Mouse (Mus musculus) adrenal gland, adult 8-10 months (tissue): ENCODE results near the gene Bsg. TPM values are rescaled to one million over a fixed set of nuclear protein-coding genes. Genes with fewer than 3 reads are reported as not detected.
"Not testable (repeated sequence)": the region's sequence is repeated elsewhere in the genome, so short reads cannot be mapped to it uniquely, and the experiment has no call there.

Experiments used
- DNase-seq: peaks from one replicate; pipeline ENCODE4 v3.0.0; 2022
- total RNA-seq, 4 experiments: library from RNA; stranded (reverse); gene quantifications; 2 replicates each; pipeline ENCODE4 v1.2.4; 2022

The Bsg gene
- total RNA-seq, 4 experiments from 2014 or later = 578 to 598 (median 581) TPM

DNA sequence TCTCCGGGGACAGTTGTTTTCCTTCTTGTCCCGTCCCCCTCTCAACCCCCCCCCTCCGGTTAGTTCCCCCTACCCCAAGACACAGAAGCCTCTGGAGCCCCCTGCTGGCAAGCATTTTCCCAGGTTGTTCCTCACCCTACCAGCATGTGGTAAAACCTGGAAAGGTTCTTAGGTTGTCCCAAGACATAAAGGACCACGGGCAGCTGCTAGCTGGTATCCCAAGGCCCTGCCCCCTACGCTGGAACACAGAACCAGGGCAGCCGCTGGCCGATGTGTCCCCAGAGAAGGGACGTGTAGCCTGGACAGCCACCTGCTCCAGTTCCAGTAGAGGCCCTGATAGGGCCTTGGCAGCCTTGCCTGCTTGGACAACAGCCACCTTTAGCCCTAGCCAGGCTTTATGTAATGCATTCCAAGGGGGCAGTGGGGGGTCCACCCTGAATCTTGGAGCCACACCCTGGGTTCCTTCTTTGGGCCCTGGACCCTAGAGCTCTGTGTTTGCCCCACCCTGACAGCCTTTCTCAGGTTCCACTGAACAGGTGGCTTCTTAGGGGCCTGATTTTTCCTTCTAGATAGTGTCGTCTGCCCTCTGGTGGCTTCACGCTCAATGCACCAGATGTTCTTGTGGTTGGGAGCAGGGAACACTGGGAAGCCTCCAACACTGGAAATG lies 21.2 kb upstream of the Bsg start:
- no peak for DNase-seq

DNA sequence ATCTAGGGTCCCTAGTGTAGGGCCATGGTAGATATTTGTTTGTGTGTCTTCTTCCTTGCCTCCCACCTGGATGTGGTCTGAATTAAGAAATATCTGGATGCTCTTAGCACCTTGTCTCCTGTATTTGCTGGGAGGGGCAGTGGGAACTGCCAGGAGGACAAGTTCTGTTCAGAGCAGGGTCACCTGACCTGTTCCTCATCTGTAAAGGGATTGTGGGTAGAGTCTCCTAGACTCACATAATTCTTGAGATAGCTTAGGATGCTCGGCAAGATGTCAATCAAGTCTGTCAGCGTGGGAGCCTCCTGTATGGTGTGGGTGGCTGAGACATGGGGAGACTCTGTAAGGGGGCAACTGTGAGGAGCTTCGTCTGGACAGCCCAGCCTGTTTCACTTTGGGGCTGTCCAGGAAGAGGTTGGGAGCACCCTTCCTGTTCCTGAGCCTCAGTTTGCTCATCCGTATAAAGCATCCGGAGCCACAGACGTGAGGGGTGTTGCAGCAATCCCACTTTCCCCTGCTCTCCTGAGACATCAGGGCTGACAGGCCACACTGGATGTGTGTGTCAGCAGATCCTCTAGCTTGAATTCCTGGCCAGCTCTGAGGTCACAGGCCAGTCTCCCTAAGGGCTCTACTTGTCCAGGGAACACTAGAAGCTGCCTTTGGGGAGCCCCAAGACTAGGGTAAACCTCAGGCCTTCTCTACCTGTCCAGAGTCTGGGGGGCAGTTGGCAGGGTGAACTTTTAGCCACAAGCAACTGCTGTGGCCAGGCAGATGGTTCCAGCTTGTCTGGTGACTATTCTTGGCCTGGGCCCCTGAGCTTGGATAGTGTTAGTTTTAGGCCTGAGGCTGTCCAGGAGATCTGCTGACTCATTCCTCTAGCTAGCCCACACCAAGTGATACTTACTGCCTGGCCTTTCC lies 20.3 kb upstream of the Bsg start:
- DNase-seq = no peak

DNA sequence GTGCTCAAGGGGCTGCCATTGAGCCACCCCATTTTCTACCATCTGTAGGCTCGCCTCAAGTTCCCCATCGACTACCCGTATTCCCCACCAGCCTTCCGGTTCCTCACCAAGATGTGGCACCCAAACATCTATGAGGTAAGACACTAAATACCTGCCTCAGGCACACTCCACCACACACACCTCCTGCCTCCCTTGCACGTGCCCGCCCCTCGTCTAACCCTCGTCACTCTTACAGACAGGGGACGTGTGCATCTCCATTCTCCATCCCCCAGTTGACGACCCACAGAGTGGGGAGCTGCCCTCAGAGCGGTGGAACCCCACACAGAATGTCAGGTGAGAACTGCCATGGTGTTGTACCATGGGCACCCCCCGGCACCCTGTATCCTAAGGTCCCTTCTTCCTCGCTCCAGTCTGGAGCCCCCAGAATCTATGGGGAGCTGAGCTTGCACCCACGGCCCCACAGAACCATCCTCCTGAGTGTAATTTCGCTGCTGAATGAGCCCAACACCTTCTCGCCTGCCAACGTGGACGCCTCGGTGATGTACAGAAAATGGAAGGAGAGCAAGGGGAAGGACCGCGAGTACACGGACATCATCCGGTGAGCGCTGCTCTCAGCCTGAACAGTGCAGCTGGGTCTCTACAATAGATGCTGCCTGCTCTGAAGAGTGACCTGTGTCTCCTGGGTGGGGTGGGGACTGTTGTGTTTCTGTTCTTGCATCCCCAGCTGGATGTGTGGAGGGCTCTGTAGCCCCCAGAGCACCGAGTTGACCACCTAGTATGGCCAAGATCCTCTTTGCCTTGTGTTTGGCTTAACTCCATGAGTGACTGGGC lies 19.3 kb upstream of the Bsg start:
- DNase-seq = no peak

DNA sequence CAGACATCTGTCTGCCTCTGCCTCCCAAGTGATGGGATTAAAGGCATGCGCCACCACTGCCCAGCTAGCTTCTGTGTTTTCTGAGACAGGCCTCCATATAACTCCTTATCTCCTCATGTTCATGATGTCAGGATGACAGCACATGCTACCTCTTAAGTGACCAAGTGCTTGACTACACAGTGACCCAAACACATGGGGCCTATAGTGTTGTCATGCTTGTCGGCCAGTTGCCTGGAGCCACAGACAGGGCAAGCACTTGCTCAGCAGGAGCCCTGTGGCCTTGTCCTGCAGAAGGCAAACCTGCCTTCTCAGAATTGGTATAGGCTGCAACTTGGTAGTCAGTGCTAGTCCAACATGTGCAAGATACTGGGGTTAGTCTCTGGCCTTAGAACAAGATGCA lies 18.1 kb upstream of the Bsg start:
- DNase-seq = no peak

DNA sequence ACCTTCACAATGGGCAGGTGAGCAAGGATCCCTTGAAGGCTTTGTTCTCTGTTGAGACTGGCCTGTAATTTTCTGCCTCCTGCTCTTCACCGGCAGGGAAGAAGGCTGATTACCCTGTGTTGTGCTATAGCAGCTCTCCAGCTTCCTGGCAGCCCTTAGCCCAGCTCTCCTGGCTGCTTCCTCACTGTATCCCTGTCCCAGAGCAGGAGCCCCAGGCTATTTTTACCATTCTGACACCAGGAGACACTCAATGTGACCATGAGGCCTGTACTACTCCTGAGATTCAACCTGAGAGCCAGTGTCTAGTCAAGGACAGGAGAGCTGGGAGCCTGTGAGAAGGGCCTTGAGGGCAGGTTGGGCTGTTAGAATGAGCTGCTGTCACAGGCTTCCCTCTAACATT lies 17.6 kb upstream of the Bsg start:
- DNase-seq = no peak

DNA sequence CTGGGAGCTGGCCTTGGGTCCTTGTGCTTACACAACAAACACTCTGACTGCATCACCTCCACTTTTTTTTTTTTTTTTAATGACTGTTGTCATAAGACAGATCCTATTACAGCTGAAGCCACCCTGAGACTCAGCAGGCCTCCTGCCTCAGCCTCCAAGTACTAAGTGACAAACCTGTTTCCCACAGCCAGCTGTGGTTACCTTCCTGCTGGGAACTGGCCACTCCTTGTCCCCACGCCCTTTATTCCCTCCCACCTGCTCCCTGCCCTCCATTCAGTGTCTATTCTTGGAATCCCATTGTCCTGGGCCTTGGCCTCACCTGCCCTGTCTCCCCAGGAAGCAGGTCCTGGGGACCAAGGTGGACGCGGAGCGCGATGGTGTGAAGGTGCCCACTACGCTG lies 16.8 kb upstream of the Bsg start:
- no peak for DNase-seq

DNA sequence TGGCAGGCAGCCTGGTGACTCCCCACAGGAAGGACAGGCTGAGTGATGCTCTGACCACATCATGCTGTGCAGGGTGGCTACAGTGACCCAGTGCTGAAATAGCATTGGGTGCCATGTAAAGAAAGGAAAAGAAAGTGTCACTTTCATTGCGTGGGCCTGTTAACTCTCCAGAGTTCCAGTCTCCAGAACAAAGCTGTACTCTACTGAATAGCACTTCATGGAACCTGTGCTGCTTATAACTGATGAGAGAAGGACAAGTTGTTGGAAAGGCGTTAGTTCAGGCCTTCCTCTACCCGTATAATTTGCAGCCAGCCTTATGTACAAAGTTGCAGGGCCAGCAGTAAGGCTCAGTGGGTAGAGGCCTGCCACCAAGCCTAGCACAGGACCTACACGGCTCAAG lies 15.6 kb upstream of the Bsg start, which contains the start of gene Gzmm:
Gene Gzmm, plus strand, starts transcription at position 301 of the 400 bp plus-strand sequence.
- DNase-seq = no peak

DNA sequence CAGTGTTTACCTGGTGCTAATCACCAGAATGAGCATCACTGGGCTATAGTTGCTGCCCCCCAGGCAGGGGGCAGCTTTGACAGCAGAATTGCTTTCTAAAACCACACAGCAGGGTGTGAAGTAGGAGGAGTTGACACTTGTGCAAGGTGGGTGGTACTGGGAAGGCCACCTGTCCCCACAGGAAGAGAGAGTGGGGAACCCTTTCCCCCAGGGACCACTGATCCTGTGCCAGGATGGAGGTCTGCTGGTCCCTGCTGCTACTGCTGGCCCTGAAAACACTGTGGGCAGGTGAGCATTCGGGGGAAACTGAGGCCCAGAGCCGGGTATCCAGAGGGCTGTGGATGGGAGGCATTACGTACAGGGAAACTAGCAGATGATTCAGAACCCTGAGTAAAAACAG lies 15.1 kb upstream of the Bsg start:
- no peak for DNase-seq

DNA sequence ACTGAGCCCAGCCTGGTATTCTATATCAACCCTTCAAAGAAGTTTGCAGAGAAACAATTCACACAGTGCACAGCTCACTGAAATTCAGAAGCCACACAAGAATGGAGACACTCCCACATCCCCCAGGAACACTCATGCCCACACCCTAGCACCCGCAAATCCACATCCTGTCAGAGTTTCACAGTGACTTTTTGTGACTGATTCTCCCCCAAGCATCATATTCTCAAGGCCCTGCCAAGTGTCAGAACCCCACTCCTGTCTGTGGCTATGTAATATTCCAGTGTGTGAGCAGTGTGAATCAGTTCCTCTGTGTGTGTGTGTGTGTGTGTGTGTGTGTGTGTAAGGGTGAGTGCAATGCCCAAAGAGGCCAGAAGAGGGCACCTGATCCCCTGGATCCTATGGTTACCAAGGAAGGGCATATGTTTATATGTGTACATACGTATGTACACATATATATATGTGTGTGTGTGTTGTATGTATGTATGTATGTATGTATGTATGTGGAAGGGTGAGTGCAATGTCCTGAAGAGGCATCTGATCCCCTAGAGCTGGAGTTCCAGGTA lies 12.2 kb upstream of the Bsg start:
- no peak for DNase-seq

DNA sequence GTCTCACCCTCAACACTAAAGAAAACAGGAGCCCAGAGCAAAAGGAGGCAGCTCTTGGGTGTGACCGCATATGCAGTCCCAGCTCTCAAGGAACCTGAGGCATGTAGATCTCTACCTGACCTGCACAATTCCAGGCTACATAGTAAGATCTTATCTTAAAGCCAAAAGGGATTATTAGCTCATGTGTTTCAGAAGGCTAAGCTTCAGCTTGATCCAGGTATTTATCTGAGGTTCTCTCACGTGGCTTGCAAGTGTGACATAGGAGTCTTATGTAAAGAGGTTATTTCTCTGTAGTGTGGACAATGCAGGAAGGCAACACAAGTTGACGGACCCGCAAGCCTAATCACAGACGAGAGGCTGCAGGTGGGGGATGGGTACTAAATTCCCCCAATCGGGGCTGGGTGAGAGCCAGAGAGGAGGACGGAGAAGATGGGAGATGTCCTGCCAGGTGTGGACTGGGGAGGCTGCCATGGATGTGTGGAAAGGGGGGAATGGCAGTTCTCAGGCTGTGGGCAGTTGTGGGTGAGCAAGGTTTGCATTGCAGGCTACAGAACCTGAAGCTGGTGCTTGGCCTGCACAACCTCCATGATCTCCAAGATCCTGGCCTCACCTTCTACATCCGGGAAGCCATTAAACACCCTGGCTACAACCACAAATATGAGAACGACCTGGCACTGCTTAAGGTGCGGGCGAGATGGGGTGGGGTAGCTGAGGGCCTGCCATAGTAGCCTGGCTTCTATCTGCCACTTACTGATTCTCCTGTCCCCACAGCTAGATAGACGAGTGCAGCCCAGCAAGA lies 10.5 kb upstream of the Bsg start:
- DNase-seq = no peak

DNA sequence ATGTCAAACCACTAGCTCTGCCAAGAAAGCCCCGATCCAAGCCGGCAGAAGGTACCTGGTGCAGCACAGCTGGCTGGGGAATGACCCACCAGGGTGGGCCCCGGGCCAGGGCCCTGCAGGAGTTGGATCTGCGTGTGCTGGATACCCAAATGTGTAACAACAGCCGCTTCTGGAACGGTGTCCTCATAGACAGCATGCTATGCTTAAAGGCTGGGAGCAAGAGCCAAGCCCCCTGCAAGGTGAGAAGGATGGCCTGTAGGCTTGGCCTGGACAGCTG lies 10.0 kb upstream of the Bsg start:
- DNase-seq = no peak

DNA sequence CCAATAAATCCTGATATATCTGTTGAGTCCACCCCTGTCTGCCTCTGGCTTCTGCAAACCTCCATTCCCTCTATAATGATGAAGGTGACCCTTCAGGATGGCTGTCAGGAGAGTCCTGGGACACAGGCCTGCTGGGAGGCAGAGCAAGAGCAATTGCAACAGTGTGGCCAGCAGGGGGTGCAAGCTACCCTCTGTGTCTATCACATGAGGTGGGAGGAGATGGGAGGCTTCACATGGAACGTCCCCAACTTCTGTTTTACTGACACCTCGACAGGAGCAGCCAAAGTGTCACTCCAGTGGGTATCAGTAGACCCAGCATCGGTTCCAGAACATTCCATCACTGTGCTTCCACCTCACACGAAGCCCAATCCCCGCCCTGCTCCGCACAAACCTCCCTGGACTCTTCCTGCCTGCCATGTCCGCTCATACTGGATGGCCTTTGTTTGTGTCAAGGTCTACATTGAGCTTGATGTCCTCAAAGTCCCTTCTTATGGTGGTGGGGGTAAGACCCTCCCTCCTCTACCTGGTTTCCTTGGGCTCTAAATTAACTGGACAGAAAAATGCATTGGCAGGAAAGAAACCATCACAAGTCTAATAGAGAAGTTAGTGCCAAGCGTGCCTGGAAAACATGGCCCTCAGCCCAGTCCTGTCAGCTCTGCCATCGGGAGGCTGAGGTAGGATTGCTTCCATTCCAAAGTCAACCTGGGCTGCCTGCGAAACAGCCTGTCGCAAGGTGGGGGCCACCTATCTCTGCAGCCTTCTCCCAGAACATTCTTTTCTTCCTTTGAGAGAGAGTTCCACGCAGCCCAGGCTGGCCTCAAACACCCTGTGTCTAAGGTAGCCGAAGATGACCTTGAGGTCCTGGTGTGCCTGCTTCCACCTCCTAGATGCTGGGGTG lies 8.8 kb upstream of the Bsg start:
- no peak for DNase-seq

DNA sequence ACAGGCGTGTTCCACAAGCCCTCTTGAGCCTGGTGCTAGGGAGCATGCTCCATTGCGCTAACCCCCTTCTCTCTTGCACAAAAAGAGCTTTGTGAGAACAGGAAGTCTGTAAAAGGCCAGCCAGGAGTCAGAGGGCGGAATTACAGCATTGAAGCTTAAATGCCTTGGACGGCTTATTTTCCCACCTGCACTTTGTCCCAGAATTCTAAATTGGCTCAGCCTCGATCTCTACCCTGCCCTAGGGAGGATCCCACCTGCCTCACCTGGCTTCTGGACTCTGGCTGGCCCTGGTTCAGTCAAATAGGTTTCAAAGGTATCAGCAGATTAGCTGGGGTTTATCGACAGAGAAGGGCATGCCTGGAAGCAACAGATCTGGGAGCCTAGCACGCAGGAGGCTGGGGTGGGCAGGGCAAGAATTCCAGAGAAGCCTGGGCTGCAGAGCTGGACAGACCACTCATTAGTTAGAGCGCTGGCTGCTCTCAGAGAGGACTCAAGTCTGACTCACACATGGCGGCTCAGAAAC lies 8.1 kb upstream of the Bsg start:
- DNase-seq = no peak

DNA sequence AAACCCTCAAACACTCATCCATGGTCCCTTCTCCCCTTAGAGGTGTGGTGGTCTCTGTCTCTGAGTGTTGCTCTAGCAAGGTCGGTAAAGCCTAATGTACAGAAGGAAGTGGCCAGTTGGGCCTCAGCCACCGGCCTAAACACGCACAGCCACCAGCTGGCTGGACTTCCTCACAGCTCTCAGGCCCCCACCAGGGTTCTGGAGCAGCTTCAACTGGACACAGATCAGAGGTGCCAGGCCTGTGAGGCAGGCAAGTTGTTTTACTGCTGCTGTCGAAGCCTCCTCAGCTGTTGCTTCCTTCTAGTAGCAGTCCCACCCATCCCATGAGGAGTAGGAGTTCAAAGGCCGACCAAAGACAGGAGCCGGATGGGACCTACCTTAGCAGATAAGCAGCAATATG lies 6.4 kb upstream of the Bsg start:
- no peak for DNase-seq

DNA sequence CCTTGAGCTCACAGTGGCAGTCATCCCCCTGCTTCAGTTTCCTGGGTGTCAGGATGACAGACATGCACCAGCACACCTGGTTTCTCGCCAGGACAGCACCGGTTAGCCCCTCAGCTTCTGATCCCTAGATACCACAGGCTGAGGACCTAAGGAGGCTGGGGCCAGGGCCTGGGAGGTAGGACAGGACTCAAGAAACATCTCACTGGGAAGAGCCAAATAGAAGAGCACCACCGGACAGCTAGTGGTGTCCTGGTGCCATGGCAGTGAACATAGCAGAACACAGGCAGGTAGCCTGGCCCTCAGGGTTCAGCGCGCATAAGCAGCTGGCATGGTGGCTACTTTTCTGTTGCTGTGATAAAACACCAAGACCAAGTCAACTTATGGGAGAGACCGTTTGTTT lies 5.8 kb upstream of the Bsg start:
- DNase-seq = no peak

DNA sequence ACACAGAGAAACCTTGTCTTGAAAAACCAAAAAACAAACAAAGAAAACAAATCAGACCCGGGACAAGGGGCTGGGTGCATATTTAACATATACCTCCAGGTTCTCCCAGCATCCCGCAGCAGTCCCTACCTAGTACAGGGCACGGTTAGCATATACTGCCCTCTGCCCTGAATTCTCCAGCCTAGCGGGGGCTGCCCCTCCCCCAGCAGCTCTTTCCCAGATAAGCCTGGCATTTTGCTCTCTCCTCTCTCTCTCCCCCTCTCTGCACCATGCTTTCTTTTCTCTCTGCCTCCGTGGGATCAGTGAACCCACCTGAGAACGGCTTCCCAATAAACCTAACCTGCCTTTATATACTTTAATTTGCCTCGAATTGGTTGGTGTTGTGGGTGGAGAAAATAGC lies 3.6 kb upstream of the Bsg start:
- DNase-seq = no peak

DNA sequence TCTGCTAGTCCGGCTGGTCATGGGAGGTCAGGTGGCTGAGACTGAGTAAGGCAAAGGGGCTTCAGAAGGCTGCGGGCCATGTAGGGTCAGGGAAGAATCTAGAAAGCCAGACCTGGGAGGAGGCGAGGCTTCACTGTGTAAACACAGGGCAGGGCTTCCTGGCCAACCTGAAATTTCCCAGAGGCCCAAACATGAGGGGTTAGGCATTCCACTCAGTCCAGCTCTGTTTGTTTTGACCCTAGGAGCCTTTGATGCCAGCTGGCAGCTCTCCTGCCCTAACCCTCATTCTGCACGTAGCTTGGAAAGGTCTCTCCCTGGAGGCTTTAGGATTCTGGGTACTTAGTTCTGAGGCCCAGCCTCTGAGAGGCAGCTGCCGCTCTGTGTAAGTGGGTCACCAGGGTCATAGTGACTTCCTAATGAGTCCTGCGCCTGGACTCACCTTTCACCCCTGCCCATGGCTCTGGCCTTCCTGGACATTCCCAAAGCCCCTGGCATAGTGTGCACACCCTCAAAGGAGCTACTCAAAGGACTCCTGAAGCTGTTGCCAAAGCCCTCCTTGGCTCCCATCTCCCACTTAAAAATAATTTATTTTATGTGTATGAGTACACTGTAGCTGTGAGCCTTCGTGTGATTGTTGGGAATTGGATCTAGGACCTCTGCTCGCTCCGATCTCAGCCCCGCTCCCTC lies 2.7 kb upstream of the Bsg start:
- no peak for DNase-seq

DNA sequence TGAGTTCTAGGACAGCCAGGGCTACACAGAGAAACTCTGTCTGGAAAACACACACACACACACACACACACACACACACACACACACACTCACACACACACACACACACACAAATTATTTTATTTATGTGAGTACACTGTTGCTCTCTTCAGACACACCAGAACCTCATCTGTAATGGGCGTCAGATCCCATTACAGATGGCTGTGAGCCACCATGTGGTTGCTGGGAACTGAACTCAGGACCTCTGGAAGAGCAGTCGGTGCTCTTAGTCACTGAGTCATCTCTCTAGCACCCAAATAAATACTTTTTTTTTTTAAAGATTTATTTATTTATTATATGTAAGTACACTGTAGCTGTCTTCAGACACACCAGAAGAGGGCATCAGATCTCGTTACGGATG lies 1.3 kb upstream of the Bsg start:
- DNase-seq = not testable (repeated sequence)

DNA sequence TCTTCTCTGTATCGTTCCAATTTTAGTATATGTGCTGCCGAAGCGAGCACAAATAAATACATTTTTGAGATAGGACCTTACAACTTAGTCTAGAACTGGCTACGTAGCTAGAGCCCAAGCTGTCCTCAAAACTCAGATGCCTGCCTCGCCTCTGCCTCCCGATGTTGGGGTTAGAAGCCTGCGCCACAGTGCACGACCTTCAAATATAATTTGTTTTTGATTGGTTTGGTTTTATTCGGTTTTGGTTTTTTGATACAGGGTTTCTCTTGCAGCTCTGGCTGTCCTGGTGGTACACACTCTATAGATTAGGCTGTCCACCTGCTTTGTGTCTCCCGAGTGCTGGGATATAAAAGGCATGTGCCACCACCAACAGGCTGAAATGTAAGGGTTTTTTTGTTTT lies 750 bp upstream of the Bsg start:
- no peak for DNase-seq

DNA sequence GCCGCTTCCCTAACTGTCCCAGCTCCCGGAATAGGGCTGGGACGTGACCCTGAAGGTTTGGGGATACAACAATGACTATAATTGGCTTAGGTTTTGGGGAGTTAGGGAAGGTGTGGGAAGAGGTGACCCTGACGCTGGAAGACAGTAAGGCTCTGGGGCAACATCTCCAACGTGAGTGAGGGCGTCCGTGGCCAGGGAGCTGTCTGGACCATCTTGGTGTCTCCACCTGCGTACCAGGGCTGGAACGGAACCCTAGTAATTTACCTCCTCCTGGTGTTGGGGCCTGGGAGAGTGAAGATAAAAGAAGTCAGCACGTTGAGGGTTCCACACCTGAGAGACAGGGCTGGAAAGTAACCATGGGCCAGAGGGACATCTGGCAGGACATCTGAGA lies 674 bp downstream of the Bsg start:
- no peak for DNase-seq
